Mouse (Mus musculus) midbrain, embryonic 11.5 days (tissue): ENCODE data around the gene Mug2. TPM values are rescaled to one million over a fixed set of nuclear protein-coding genes. Genes with fewer than 3 reads are reported as not detected.
"Not testable (repeated sequence)": the region's sequence is repeated elsewhere in the genome, so short reads cannot be mapped to it uniquely, and the experiment has no call there.

Experiments
- ATAC-seq: fragments of 200-750 bp; cut with Nextera tagmentation; 2 replicates; pipeline ENCODE4 v1.8.0; 2017; ENCODE audit warnings: moderate TSS enrichment, moderate library complexity; ENCODE audit not compliant: low FRiP score
- DNase-seq: peaks from one replicate; pipeline ENCODE4 v3.0.0; 2015; ENCODE audit warnings: low spot score; ENCODE audit errors: missing footprints
- H3K27ac ChIP-seq: fragments of 300-500 bp; sonication (generic); 2 replicates; pipeline ENCODE4 v1.5.1; 2014; ENCODE audit warnings: low read depth, low read length
- H3K27me3 ChIP-seq: fragments of 300-500 bp; sonication (generic); 2 replicates; pipeline ENCODE4 v1.6.1; 2014; ENCODE audit warnings: mild to moderate bottlenecking, low read length, moderate library complexity, mixed read lengths; ENCODE audit not compliant: control insufficient read depth, insufficient read depth
- H3K36me3 ChIP-seq: fragments of 300-500 bp; sonication (generic); 2 replicates; pipeline ENCODE4 v1.6.1; 2014; ENCODE audit warnings: mild to moderate bottlenecking, low read length, moderate library complexity, mixed read lengths; ENCODE audit not compliant: control insufficient read depth, insufficient read depth
- H3K4me1 ChIP-seq: fragments of 300-500 bp; sonication (generic); 2 replicates; pipeline ENCODE4 v1.6.1; 2014; ENCODE audit warnings: low read length; ENCODE audit not compliant: control insufficient read depth, insufficient read depth
- H3K4me2 ChIP-seq: fragments of 300-500 bp; sonication (generic); 2 replicates; pipeline ENCODE4 v1.6.1; 2014; ENCODE audit warnings: mild to moderate bottlenecking, moderate library complexity
- H3K4me3 ChIP-seq: fragments of 300-500 bp; sonication (generic); 2 replicates; pipeline ENCODE4 v1.5.1; 2014; ENCODE audit warnings: low read depth, low read length
- H3K9ac ChIP-seq: fragments of 300-500 bp; sonication (generic); 2 replicates; pipeline ENCODE4 v1.6.1; 2014; ENCODE audit warnings: low read length
- H3K9me3 ChIP-seq: fragments of 300-500 bp; sonication (generic); 2 replicates; pipeline ENCODE4 v1.6.1; 2016; ENCODE audit warnings: low read length; ENCODE audit not compliant: control insufficient read depth
- WGBS: fragments of 180-500 bp; shearing (Covaris S2); extraction: QIAGEN DNeasy Blood & Tissue Kit; methylation state at CpG from one replicate; pipeline ENCODE4 v1.1.7; 2014; 5-methylcytosine and 5-hydroxymethylcytosine counted together
- polyA plus RNA-seq: library from polyadenylated mRNA; unstranded; fragments of >200 nt; fragmentation: Nextera tagmentation; extraction: Ambion mirVana; gene quantifications from 2 replicates; pipeline ENCODE4 v1.2.1, GENCODE M21; 2014

Gene Mug2
- polyA plus RNA-seq, result not detected in 2 replicates

DNA sequence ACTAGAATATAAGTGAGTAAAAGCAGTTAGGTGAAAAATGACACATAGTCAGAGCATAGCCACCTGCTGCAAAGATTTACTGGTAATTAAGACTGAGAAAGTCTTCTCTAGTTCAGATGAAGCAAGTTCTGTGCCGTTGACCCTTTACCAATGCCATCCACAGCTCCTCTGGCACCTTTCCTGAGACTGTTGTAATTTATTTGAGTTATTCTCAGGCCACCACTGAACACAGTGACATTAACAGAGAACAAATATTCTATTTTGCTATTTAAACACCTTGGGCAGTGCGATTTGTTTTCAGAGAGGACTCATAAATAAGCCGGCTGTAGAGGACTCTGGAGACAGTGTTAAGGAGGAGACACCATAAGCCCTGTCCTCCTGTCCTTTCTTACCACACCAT is at the start of gene Mug2:
Gene Mug2 (plus strand): TSS at position 301 of the 400 bp plus-strand sequence.
- WGBS, result no CpG with 5 or more reads among the region's 3 CpGs

DNA sequence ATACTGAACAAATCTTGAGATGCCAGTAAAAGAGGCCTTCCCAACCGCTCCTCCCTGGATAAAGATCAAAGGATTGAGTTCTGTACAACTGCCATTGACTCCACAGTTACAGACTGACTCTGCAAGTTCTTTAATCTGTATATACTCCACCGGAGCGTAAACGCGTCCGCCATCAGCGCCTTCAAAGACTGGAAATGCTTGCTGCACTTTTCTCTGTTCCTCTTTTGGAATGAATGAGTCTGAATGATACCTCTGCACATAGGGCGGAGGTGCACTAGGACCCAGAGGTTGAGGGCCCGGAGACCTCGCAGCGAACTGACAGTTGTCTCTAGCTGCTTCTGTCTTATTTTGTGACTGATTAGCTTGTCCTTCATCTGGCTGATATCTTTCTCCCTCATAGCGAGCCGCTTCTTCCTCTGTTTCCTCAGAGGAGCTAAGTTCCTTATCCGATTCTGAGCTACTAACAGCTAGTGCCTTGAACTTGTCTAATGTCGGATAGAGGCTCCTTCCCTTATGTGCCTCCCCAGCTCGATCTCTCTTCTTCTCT is 48.7 kb upstream of the Mug2 start:
- 85% methylated on average over 16 of the region's 16 CpGs for WGBS
- not testable (repeated sequence) for H3K36me3 ChIP-seq, H3K4me1 ChIP-seq, H3K9me3 ChIP-seq, H3K27ac ChIP-seq, H3K27me3 ChIP-seq, H3K4me2 ChIP-seq, H3K4me3 ChIP-seq, ATAC-seq, DNase-seq, H3K9ac ChIP-seq

More for the DNA sequence above, at the start of gene Mug2:
- not testable (repeated sequence) for H3K4me1 ChIP-seq, ATAC-seq, H3K27me3 ChIP-seq, DNase-seq, H3K27ac ChIP-seq, H3K36me3 ChIP-seq, H3K4me2 ChIP-seq, H3K4me3 ChIP-seq, H3K9me3 ChIP-seq, H3K9ac ChIP-seq

DNA sequence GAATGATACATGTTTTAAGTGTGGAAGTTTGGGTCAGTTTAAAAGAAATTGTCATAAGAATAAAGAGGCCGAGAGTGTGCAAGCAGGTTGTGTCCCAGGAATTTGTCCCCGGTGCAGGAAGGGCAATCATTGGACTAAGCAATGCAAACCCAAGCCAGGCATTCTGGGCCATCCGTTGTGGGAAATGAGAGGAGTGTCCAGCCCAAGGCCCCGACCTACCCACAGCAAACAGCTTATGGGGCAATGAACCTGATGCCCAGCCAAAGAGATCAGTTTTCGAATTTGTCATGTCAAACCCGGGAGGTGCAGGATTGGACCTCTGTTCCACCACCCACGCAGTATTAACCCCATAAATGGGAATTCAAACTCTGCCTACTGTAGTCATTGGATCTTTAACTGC is 30.9 kb upstream of the Mug2 start:
- Histone ChIP-seq H3K4me2 (no peak overlapping the region), H3K4me1 (no peaks in the 10 kb centered on the region), H3K9me3 (no peaks in the 10 kb centered on the region), H3K27ac (no peak overlapping the region), H3K4me3 (no peak overlapping the region), H3K36me3 (no peaks in the 10 kb centered on the region), H3K9ac (no peak overlapping the region), H3K27me3 (no peaks in the 10 kb centered on the region)
- DNase-seq, result no peak
- 85% methylated on average over 7 of the region's 7 CpGs for WGBS
- no peak for ATAC-seq

DNA sequence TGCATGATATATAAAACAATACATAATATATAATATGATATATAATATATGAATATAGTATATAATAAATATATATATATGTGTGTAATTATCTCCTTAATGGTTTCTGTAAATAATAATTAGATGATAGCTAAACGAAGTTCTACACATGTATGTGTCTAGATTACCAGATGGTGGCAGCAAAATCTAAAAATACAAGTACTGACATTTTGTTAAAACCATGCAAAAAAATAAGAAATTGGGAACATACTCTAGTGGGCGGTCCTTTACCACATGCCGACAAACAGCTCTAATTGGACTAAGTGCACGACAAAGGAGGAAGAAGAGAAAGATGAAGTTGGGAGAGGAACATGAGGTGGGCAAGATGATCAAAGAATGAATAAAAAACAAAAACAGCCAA is 94.3 kb downstream of the Mug2 start:
- DNase-seq, result no peak
- no peak for ATAC-seq

DNA sequence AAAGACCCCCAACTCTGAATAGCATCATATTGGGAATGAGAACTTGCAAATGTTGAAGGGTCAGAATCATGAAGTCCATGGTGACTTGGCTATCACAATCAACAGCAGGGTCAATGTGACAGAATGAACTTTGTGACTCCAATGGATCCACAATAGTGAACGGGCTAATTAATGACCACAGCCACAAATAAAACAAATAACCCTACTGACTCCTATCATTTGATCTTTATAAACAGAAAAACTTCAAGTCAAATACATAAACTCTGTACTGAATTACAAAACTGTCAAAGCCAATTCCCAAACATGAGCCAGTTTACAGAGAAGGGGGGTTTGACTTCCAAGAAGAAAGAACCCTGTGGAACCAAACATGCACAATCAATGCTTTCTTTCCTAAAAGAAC is 95.1 kb downstream of the Mug2 start:
- H3K4me1 ChIP-seq, result no peaks in the 10 kb centered on the region
- no peak overlapping the region for H3K27ac ChIP-seq
- H3K4me2 ChIP-seq, result no peak overlapping the region
- no peaks in the 10 kb centered on the region; the same call in 1 of the 2 replicates for H3K9me3 ChIP-seq
- H3K27me3 ChIP-seq, result no peaks in the 10 kb centered on the region
- H3K9ac ChIP-seq, result no peak overlapping the region
- DNase-seq (no peak), ATAC-seq (no peak)
- no peak overlapping the region for H3K4me3 ChIP-seq
- 62% methylated on average over 1 of the region's 1 CpGs for WGBS
- no peaks in the 10 kb centered on the region for H3K36me3 ChIP-seq

More for the DNA sequence above, 94.3 kb downstream of the Mug2 start:
- no peak overlapping the region for H3K4me3 ChIP-seq
- no peak overlapping the region for H3K27ac ChIP-seq
- H3K9me3 ChIP-seq, result no peaks in the 10 kb centered on the region; the same call in 1 of the 2 replicates
- H3K9ac ChIP-seq, result no peak overlapping the region
- H3K27me3 ChIP-seq, result no peaks in the 10 kb centered on the region
- no peak overlapping the region for H3K4me2 ChIP-seq
- no peaks in the 10 kb centered on the region for H3K4me1 ChIP-seq
- 85% methylated on average over 4 of the region's 4 CpGs for WGBS
- H3K36me3 ChIP-seq, result no peaks in the 10 kb centered on the region

DNA sequence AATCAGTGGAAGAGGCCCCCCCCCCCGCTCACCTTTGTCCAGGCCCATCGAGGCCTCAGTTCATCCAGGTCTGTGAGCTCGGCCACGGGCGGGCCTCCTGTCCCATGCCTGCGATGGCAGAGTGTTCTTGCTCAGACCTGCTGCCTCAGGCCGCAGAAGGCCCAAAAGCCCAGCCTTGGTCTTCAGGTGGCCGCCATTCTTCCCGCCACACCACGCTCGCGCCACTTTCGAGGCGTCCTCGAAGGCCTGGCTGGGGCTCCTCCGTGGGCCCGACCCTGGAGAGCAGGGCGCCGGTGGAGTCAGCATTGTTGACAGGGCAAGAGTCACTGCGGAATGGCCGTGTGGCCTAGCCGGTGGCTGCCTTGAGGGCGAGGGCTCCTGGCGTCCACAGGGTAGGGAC is 110.4 kb downstream of the Mug2 start:
- H3K9me3 ChIP-seq, result no peaks in the 10 kb centered on the region; the same call in 1 of the 2 replicates
- WGBS, result 93% methylated on average over 24 of the region's 24 CpGs
- no peaks in the 10 kb centered on the region for H3K4me1 ChIP-seq
- no peak overlapping the region for H3K9ac ChIP-seq
- no peak for DNase-seq
- no peaks in the 10 kb centered on the region for H3K36me3 ChIP-seq
- no peak overlapping the region for H3K27ac ChIP-seq
- 0 out of 2 replicates have a peak, but pooled peaks have one; percentile 38 for ATAC-seq
- H3K27me3 ChIP-seq, result no peaks in the 10 kb centered on the region
- H3K4me2 ChIP-seq, result no peak overlapping the region
- no peak overlapping the region for H3K4me3 ChIP-seq

DNA sequence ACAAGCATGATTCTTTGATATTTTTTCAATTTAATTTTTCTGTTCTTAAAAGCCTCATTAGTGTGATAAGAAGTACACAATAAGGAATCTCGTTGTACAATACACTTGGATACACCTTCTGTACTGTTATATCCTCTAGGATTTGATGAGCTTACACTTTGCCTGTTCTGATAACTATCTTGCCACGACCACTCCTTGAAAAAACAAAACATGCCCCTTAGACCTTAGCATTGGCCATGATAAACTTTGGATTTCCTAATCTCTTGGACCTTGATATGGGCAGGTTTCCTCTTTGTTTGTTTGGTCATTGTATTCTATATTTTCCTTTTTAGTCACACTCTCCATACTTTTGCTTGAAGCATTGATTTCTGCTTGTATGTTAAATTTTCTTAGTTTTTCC is 123.0 kb downstream of the Mug2 start:
- H3K27me3 ChIP-seq, result no peaks in the 10 kb centered on the region
- ATAC-seq (no peak), DNase-seq (no peak)
- no peak overlapping the region for H3K9ac ChIP-seq
- no peak overlapping the region for H3K4me2 ChIP-seq
- no peaks in the 10 kb centered on the region for H3K9me3 ChIP-seq
- no peaks in the 10 kb centered on the region for H3K36me3 ChIP-seq
- no peaks in the 10 kb centered on the region for H3K4me1 ChIP-seq
- no peak overlapping the region for H3K27ac ChIP-seq
- no peak overlapping the region for H3K4me3 ChIP-seq
- WGBS, result 68% methylated on average over 2 of the region's 2 CpGs

Other genes starting within 250 kb of the Mug2 start
- not detected in 2 replicates for gene Mug1, start 168.2 kb upstream of the Mug2 start, polyA plus RNA-seq